Mouse (Mus musculus): ENCODE results near the gene Zfp282. TPM values are rescaled to one million over a fixed set of nuclear protein-coding genes. Genes with fewer than 3 reads are reported as not detected.

Zfp282 gene
- polyA plus RNA-seq, 1 experiment from 2014 or later, result 5.3 TPM

GRCm38 (mm10) chr6:47904917-47905695 is 28.1 kb downstream of the Zfp282 start:
- Histone ChIP-seq H3K4me3 (ENCODE audit: low read depth, low read length) (no peak overlapping the region), H3K9me3 (ENCODE audit: control insufficient read depth) (no peaks in the 10 kb centered on the region), H3K4me1 (replicated peaks; ENCODE audit: control insufficient read depth, insufficient read depth, low read length) (no peaks in the 10 kb centered on the region), H3K4me2 (replicated peaks; ENCODE audit: low read depth) (no peak overlapping the region), H3K27me3 (replicated peaks; ENCODE audit: control insufficient read depth, insufficient read depth, low read length) (no peaks in the 10 kb centered on the region), H3K36me3 (ENCODE audit: control insufficient read depth, insufficient read depth) (peaks cover 59% of the 10 kb centered on the region), H3K9ac (ENCODE audit: low read depth, low read length) (no peak overlapping the region), H3K27ac (ENCODE audit: low read depth, low read length) (no peak overlapping the region)
- 81% methylated on average over 44 of the region's 44 CpGs for WGBS
- no peak for ATAC-seq
- TF ChIP-seq CTCF (IDR thresholded peaks at IDR 0.05; ENCODE audit: low read depth), result no peak

DNA sequence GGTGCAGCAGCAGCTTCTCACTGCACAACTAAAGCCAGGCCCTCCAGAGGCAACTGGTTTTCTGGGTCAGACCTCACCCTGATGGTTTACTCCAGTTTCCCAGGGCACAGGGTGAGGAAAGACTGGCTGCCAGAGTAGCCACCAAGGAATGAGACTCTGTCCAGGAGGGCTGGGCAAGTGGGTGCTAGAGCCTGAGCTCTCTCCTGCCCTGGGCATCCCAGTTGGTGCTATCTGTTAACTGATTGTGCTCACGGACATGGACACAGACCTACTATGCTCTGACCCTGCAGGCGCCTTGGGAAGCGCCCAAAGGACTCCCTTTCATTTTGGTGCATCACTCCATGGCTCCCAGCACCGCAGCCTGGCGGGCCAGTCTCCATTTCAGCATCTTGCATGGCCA is 29.3 kb downstream of the Zfp282 start:
- no peak for TF ChIP-seq CTCF (IDR thresholded peaks at IDR 0.05; ENCODE audit: low read depth)
- ATAC-seq, result no peak
- no peak overlapping the region for H3K4me3 ChIP-seq (ENCODE audit: low read depth, low read length)
- H3K9ac ChIP-seq (ENCODE audit: low read depth, low read length), result no peak overlapping the region
- peaks cover 48% of the 10 kb centered on the region for H3K36me3 ChIP-seq (ENCODE audit: control insufficient read depth, insufficient read depth)
- 95% methylated on average over 5 of the region's 5 CpGs for WGBS
- no peak overlapping the region for H3K4me2 ChIP-seq (replicated peaks; ENCODE audit: low read depth)
- no peaks in the 10 kb centered on the region for H3K4me1 ChIP-seq (replicated peaks; ENCODE audit: control insufficient read depth, insufficient read depth, low read length)
- no peaks in the 10 kb centered on the region for H3K27me3 ChIP-seq (replicated peaks; ENCODE audit: control insufficient read depth, insufficient read depth, low read length)
- H3K9me3 ChIP-seq (ENCODE audit: control insufficient read depth), result no peaks in the 10 kb centered on the region
- H3K27ac ChIP-seq (ENCODE audit: low read depth, low read length), result no peak overlapping the region

- H3K9ac ChIP-seq (ENCODE audit: low read depth, low read length), result no peak overlapping the region
- 81% methylated on average over 1 of the region's 1 CpGs for WGBS
- TF ChIP-seq CTCF (IDR thresholded peaks at IDR 0.05; ENCODE audit: low read depth), result no peak
- no peak for ATAC-seq
- peaks cover 27% of the 10 kb centered on the region for H3K36me3 ChIP-seq (ENCODE audit: control insufficient read depth, insufficient read depth)
- no peak overlapping the region for H3K4me2 ChIP-seq (replicated peaks; ENCODE audit: low read depth)
- H3K4me1 ChIP-seq (replicated peaks; ENCODE audit: control insufficient read depth, insufficient read depth, low read length), result 0 out of 2 replicates have a peak, but pooled peaks cover 3% of the 10 kb centered on the region
- H3K27ac ChIP-seq (ENCODE audit: low read depth, low read length), result no peak overlapping the region
- H3K9me3 ChIP-seq (ENCODE audit: control insufficient read depth), result no peaks in the 10 kb centered on the region
- no peak overlapping the region for H3K4me3 ChIP-seq (ENCODE audit: low read depth, low read length)
- no peaks in the 10 kb centered on the region for H3K27me3 ChIP-seq (replicated peaks; ENCODE audit: control insufficient read depth, insufficient read depth, low read length)
Measured at GRCm38 (mm10) chr6:47909007-47909406, 32.0 kb downstream of the Zfp282 start.

- no peak overlapping the region for H3K4me3 ChIP-seq (ENCODE audit: low read depth, low read length)
- peaks cover under 1% of the 10 kb centered on the region; the same call in 1 of the 2 replicates for H3K36me3 ChIP-seq (ENCODE audit: control insufficient read depth, insufficient read depth)
- no peak overlapping the region for H3K9ac ChIP-seq (ENCODE audit: low read depth, low read length)
- H3K27ac ChIP-seq (ENCODE audit: low read depth, low read length), result no peak overlapping the region
- no peak for TF ChIP-seq CTCF (IDR thresholded peaks at IDR 0.05; ENCODE audit: low read depth)
- H3K4me1 ChIP-seq (replicated peaks; ENCODE audit: control insufficient read depth, insufficient read depth, low read length), result 0 out of 2 replicates have a peak, but pooled peaks cover 3% of the 10 kb centered on the region
- no peak for ATAC-seq
- 50% methylated on average over 1 of the region's 1 CpGs for WGBS
- no peaks in the 10 kb centered on the region for H3K9me3 ChIP-seq (ENCODE audit: control insufficient read depth)
- no peak overlapping the region for H3K4me2 ChIP-seq (replicated peaks; ENCODE audit: low read depth)
- H3K27me3 ChIP-seq (replicated peaks; ENCODE audit: control insufficient read depth, insufficient read depth, low read length), result no peaks in the 10 kb centered on the region
Measured at GRCm38 (mm10) chr6:47911650-47912049, 34.6 kb downstream of the Zfp282 start.

GRCm38 (mm10) chr6:47912991-47913390 is 36.0 kb downstream of the Zfp282 start:
- no peak overlapping the region for H3K4me2 ChIP-seq (replicated peaks; ENCODE audit: low read depth)
- 36% methylated on average over 3 of the region's 3 CpGs for WGBS
- peak overlapping the region; percentile 46; the same call in 1 of the 2 replicates for H3K27ac ChIP-seq (ENCODE audit: low read depth, low read length)
- ATAC-seq, result peak; percentile 60
- 0 out of 2 replicates have a peak, but pooled peaks cover 3% of the 10 kb centered on the region for H3K4me1 ChIP-seq (replicated peaks; ENCODE audit: control insufficient read depth, insufficient read depth, low read length)
- H3K36me3 ChIP-seq (ENCODE audit: control insufficient read depth, insufficient read depth), result no peaks in the 10 kb centered on the region; the same call in 1 of the 2 replicates
- H3K27me3 ChIP-seq (replicated peaks; ENCODE audit: control insufficient read depth, insufficient read depth, low read length), result no peaks in the 10 kb centered on the region
- no peak overlapping the region for H3K9ac ChIP-seq (ENCODE audit: low read depth, low read length)
- H3K4me3 ChIP-seq (ENCODE audit: low read depth, low read length), result no peak overlapping the region
- peak; percentile 56 for TF ChIP-seq CTCF (IDR thresholded peaks at IDR 0.05; ENCODE audit: low read depth)
- no peaks in the 10 kb centered on the region for H3K9me3 ChIP-seq (ENCODE audit: control insufficient read depth)

GRCm38 (mm10) chr6:47917051-47917450 is 40.0 kb downstream of the Zfp282 start:
- H3K27me3 ChIP-seq (replicated peaks; ENCODE audit: control insufficient read depth, insufficient read depth, low read length), result no peaks in the 10 kb centered on the region
- peak; percentile 63 for ATAC-seq
- H3K4me3 ChIP-seq (ENCODE audit: low read depth, low read length), result no peak overlapping the region
- no peaks in the 10 kb centered on the region for H3K36me3 ChIP-seq (ENCODE audit: control insufficient read depth, insufficient read depth)
- peaks cover 3% of the 10 kb centered on the region; the same call in 1 of the 2 replicates for H3K4me1 ChIP-seq (replicated peaks; ENCODE audit: control insufficient read depth, insufficient read depth, low read length)
- 0 out of 2 replicates have a peak overlapping the region, but pooled peaks have one; percentile 21 for H3K4me2 ChIP-seq (replicated peaks; ENCODE audit: low read depth)
- H3K27ac ChIP-seq (ENCODE audit: low read depth, low read length), result peak overlapping the region; percentile 64
- no peak for TF ChIP-seq CTCF (IDR thresholded peaks at IDR 0.05; ENCODE audit: low read depth)
- no peak overlapping the region; the same call in 1 of the 2 replicates for H3K9ac ChIP-seq (ENCODE audit: low read depth, low read length)
- no peaks in the 10 kb centered on the region for H3K9me3 ChIP-seq (ENCODE audit: control insufficient read depth)
- WGBS, result 39% methylated on average over 5 of the region's 5 CpGs

Data from intestine, postnatal 0 days (tissue).